Mouse (Mus musculus) embryonic stem cell, embryonic (primary cell): Measurements from ENCODE around the gene Mak.
"Not testable (repeated sequence)": the region's sequence is repeated elsewhere in the genome, so short reads cannot be mapped to it uniquely, and the experiment has no call there.

Source experiments
- CTCF ChIA-PET, 4 experiments: fragments of 300-600 bp in 2 of 4; fragments of 350-600 bp in 2 of 4; sonication (Branson Sonifier 250); formaldehyde crosslinking; loops; one replicate each; lab custom pipeline; 2022; ENCODE audit warnings: inconsistent platforms in 2 of 4; lab: Charles Lee
- POLR2A ChIA-PET, 4 experiments: fragments of 300-600 bp in 2 of 4; fragments of 350-600 bp in 2 of 4; sonication (Branson Sonifier 250); formaldehyde crosslinking; loops; one replicate each; lab custom pipeline; 2022; ENCODE audit warnings: antibody characterized with exemption in 4 of 4, inconsistent platforms in 1 of 4; lab: Charles Lee

Gene Mak

GRCm38 (mm10) chr13:41018236-41018635, 61.3 kb downstream of the Mak start:
- POLR2A ChIA-PET = interaction anchor here in 1 of 4 experiments (1.0 to 1.2 kb wide), 2 partner anchors 12 to 164 kb away, joined by 3 read pairs; no protein-coding TSS in a partner anchor
- CTCF ChIA-PET = interaction anchor here in 1 of 4 experiments (0.6 kb wide), 1 partner anchor 133 kb away, joined by 4 read pairs; no protein-coding TSS in a partner anchor

DNA sequence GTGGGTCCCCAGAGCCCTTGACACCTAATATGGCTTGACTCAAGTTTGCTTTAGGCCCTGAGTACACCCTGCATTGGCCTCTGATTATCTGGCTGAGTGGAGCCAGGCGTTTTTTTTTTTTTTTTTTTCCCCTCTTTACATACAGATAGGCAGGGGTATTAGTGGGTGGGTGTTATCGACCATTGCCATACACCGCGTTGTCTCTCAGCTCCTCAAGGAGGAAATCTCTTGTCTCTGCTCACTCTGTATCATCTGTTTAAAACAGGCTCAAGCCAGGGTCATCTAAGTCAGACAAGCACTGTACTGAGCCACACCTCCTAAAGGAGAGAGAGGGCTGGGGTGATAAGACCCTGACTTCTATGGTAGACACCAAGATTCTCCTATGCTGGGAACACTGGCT, 61.7 kb downstream of the Mak start:
- POLR2A ChIA-PET = no interaction called here
- CTCF ChIA-PET = interaction anchor here in 1 of 4 experiments (0.6 kb wide), 1 partner anchor 134 kb away, joined by 4 read pairs; no protein-coding TSS in a partner anchor

DNA sequence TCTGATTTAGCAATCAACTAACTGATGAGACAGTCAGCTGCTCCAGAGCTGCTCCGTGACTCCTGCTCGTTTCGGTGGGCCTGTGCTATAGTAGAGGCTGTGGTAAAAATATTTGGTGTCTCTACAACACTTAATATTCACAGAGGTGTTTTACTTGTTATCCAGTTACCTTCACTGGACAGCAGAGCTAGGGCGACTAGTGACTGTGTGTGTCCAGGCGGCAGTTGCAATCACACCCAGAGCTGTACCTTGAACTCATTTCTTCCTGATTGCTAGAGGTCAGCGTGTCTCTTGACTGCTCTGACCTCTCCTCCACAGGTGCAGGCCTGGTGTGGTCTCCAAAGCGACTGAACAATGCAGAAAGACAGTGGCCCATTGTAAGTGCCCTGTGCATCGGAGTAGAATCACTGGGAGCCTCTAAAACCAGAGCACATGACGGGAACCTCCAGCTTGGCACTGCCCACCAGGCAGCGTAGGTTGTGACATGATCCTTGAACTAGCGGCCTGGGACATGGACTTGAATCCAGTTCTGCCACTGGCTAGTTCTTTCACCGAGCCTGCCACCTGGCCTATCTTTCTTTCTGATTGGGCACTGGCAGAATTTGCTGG, 62.6 kb downstream of the Mak start:
- POLR2A ChIA-PET = interaction anchor here (0.5 to 1.4 kb wide), 8 partner anchors 15 to 588 kb away, joined by 3 to 7 read pairs (median 3); partner anchors contain the start of genes Mak (in 1 of the 4), Pak1ip1 (in 1 of the 4) and Smim13 (in 1 of the 4)
- CTCF ChIA-PET = interaction anchor here in 2 of 4 experiments (0.6 kb wide), 2 partner anchors 31 to 100 kb away, joined by 3 read pairs; no protein-coding TSS in a partner anchor

DNA sequence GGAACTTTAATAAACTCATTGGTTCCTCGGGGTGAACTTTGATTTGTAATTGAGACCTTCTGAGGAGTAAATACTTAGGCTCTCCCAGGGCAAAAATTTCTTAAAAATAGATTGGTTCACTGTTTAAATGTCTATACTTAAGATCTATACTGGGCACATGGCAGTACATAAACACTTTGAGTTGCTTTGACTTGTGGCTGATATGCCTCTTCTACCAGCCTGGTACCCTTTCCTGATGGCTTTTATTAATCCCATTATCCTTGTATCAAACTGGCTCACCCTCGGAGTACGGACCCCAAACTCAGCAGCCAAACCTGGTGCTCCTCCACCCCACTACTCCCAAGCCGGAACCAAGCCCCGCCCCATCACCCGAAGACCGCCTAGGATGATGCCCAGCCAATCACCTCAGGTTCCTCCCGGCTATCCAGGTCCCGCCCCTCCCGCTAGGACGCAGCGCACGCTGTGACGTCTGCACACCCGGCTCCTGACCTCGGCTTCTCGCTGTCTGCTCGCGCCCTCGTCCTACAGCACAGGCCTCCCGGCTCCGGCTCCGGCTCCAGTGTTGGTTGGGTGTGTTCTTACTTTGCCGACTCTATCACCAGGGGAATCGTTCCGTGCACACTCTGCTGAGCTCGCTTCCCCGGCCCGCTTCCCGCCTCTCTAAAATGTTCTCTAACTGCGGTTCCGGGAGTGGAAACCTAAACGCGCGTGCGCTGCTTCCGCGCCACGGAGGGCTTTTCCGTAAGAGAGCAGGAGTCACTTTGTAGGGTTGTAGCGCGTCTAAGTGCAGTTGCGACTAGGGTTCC, 63.5 kb downstream of the Mak start, which contains the start of gene Tmem14c:
Tmem14c (plus strand) TSS at position 464 of the 806 bp plus-strand sequence.
- POLR2A ChIA-PET = interaction anchor here (0.9 to 1.4 kb wide), 5 partner anchors 14 to 234 kb away, joined by 3 to 7 read pairs (median 3); partner anchors contain the start of genes Pak1ip1 (in 1 of the 4) and Smim13 (in 1 of the 4)
- CTCF ChIA-PET = interaction anchor here in 2 of 4 experiments (0.6 kb wide), 2 partner anchors 32 to 99 kb away, joined by 3 read pairs; no protein-coding TSS in a partner anchor

DNA sequence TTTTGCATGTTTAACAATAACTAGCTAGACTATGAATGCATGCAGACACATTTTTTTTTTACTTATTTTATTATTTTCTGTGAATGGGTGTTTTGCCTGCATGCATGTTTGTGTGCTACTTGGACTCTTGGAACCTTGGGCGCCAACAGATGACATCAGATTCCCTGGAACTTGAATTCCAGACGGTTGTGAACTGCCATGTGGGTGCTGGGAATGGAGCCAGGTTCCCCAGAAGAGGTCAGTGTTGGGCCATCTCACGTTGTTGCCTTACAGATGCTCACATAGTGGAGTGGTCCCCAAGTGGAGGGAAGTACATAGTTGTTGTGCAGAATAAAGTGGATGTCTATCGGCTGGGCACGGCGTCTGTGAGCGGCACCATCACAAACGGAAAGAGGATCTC, 70.6 kb downstream of the Mak start:
- ChIA-PET CTCF (interaction anchor here in 1 of 4 experiments (1.1 kb wide), 1 partner anchor 136 kb away, joined by 3 read pairs; no protein-coding TSS in a partner anchor), POLR2A (no interaction called here)

DNA sequence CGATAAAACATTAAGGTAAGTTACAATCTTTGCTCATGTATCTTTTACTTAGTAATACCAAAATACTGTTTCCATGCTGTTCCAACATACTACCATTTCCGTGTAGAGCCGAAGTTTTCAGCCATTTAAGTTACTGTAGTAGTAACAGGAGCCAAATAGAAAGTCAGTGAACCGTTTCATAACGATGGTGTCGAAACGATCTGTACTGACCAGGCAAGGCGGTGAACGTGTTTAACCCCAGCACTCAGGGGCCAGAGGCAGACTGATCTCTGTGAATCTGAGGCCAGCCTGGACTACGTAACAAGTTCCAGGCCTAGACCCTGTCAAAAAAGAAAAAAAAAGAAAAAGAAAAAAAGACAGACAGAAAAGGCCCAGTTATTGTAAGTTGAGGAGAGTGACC, 71.2 kb downstream of the Mak start:
- POLR2A ChIA-PET = interaction anchor here in 1 of 4 experiments (0.9 to 1.6 kb wide), 2 partner anchors 11 to 56 kb away, joined by 3 read pairs; no protein-coding TSS in a partner anchor
- CTCF ChIA-PET = interaction anchor here in 1 of 4 experiments (0.6 kb wide), 1 partner anchor 158 kb away, joined by 3 read pairs; no protein-coding TSS in a partner anchor

GRCm38 (mm10) chr13:41006244-41006643, 73.3 kb downstream of the Mak start:
- CTCF ChIA-PET = interaction anchor here in 1 of 4 experiments (0.5 kb wide), 1 partner anchor 151 kb away, joined by 3 read pairs; no protein-coding TSS in a partner anchor

DNA sequence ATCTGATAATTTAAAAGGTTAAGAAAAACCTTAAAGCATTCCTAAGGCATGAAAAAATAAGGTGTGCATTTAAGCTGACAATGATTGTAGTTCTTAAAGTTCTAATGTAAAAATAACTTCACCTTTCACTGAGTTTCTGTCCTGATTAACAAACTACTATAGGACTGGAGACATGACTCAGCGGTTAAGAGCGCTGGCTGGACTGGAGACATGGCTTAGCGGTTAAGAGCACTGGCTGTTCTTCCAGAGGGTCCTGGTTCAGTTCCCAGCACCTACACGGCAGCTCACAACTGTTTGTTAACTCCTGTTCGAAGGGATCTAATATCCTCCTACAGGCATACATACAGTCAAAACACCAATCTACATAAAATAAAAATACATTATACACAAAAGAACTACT, 77.5 kb downstream of the Mak start:
- ChIA-PET POLR2A (interaction anchor here in 2 of 4 experiments (0.9 to 2.4 kb wide), 16 partner anchors 11 to 174 kb away, joined by 3 to 12 read pairs (median 4); partner anchors contain the start of genes Mak (in 1 of the 2) and Tmem14c (in 1 of the 2)), CTCF (no interaction called here)

More at GRCm38 (mm10) chr13:41006244-41006643, 73.3 kb downstream of the Mak start:
- POLR2A ChIA-PET = interaction anchor here in 2 of 4 experiments (0.5 to 1.0 kb wide), 3 partner anchors 13 to 260 kb away, joined by 3 read pairs; no protein-coding TSS in a partner anchor

DNA sequence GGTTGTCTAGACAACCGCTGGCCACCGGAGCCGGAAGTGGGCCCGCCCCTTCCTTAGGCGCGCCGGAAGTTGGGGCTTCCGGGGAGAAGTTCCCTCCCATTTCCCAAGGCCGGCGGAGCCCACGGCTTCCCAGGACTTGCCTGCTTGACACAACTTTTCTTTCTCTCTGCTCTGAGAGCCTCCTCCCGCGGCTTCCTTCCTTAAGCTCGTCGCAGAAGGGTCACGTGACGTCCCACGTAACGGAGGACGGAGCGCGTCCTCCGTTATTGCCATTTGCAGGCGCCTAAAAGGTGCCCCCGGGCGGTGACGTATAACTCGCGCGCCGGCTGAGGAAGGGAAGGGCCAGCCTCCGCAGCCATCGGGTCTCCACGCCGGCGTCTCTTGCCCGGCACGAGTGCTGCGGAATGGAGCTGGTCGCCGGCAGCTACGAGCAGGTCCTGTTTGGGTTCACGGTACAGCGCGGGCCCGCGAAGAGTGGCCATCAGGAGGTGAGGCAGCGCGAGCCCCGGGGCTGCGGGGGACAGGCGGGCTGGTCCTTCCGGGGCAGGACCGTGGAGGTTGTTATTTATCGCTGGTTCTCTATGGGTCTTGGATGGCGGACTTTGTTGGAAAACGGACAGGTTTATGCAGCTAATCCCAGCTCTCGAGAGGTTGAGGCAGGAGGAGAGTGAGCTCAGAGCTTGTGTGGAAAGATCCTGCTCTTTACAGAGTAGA, 78.4 kb downstream of the Mak start, which contains the start of gene Pak1ip1:
Pak1ip1 (plus strand) TSS at position 98 of the 714 bp plus-strand sequence.
- ChIA-PET POLR2A (interaction anchor here in 3 of 4 experiments (0.8 to 2.4 kb wide), 25 partner anchors 11 to 249 kb away, joined by 3 to 12 read pairs (median 3); partner anchors contain the start of genes Mak (in 1 of the 3), Smim13 (in 1 of the 3) and Tmem14c (in 1 of the 3)), CTCF (no interaction called here)

- ChIA-PET POLR2A (interaction anchor here in 3 of 4 experiments (0.8 to 2.4 kb wide), 20 partner anchors 11 to 249 kb away, joined by 3 to 12 read pairs (median 3); partner anchors contain the start of genes Mak (in 1 of the 3) and Smim13 (in 1 of the 3)), CTCF (interaction anchor here in 1 of 4 experiments (0.6 kb wide), 2 partner anchors 216 to 378 kb away, joined by 3 to 12 read pairs; no protein-coding TSS in a partner anchor)
Measured at GRCm38 (mm10) chr13:41000140-41000925, 79.2 kb downstream of the Mak start.

DNA sequence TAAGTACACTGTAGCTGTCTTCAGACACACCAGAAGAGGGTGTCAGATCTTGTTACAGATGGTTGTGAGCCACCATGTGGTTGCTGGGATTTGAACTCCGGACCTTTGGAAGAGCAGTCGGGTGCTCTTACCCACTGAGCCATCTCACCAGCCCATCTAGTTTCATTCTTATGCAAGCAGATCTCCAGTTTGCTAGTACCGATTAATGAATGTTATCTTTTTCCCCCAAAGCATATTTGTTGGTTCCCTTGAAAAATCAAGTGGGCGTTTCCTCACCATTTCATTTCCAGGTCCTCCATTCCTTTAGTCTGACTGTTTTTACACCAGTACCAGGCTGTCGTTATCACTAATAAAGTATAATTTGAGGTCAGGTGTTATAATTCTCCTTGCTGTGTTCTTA, 81.0 kb downstream of the Mak start:
- CTCF ChIA-PET, POLR2A ChIA-PET: not testable (repeated sequence)

DNA sequence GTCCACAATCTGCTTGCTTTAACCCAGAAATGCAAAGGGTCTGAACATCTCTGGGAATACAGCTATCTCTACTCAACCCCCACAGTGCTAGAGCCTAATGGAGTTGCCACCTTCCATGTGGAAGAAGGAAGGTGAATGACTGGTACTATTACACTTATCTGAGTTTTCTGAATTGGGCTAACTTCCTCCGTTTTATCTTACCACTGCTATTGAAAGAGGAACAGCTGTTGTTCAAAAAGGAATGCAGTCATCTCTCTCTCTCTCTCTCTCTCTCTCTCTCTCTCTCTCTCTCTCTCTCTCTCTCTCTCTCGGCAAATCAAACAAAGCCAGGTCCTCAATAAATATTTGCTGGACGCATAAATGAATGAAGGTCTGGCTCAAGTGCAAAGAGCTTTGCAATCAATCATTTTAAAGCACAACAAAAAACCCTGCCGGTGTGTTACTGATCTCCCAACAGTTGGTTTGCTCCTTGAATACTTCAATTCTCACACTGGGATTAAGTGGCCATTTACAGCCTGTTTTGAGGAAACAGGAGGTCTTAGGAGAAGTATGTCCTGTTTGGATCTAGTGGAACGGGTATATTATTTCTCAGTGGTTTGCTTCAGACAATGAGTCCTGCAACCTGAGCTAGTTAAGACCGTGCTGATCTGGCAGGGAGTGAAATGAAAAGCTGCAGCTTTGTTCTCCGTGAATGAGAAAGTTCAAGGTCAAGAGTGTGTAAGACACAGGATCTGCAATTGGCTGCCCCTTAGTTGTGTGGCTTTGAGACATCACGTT, 84.8 kb downstream of the Mak start:
- CTCF ChIA-PET = interaction anchor here in 3 of 4 experiments (0.6 to 1.7 kb wide), 6 partner anchors 13 to 308 kb away, joined by 3 to 5 read pairs (median 4); partner anchors contain the start of gene Smim13 (in 1 of the 3)
- POLR2A ChIA-PET = interaction anchor here (0.6 to 1.7 kb wide), 23 partner anchors 9 to 1803 kb away, joined by 3 to 7 read pairs (median 3); no protein-coding TSS in a partner anchor

- CTCF ChIA-PET = interaction anchor here in 2 of 4 experiments (1.9 to 2.4 kb wide), 2 partner anchors 145 kb away, joined by 6 read pairs; no protein-coding TSS in a partner anchor
- POLR2A ChIA-PET = no interaction called here
Measured at GRCm38 (mm10) chr13:40988418-40988817, 91.1 kb downstream of the Mak start.

GRCm38 (mm10) chr13:40987608-40988303, 91.8 kb downstream of the Mak start:
- CTCF ChIA-PET = interaction anchor here in 2 of 4 experiments (0.7 to 2.4 kb wide), 3 partner anchors 15 to 144 kb away, joined by 4 to 6 read pairs (median 6); no protein-coding TSS in a partner anchor
- POLR2A ChIA-PET = not testable (repeated sequence)

DNA sequence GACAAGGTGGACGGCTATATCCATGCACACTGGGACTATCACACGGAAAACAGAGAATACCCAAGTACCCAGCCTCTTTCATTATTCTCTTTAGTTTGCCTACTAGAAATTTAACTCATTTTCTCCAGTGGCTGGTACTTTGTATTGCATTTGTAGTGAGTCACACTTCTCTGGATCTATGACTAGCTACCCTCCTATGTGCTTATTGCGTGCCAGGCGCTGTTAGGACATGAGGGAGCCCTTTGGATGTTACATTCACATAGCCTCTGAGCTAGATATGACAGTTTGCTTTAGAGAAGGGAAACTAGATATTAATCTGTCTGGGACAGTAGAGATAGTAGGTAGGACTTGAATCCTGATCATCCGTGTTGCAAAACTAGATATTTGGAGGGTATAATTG, 93.4 kb downstream of the Mak start:
- POLR2A ChIA-PET = interaction anchor here in 1 of 4 experiments (0.7 kb wide), 1 partner anchor 1064 kb away, joined by 6 read pairs; no protein-coding TSS in a partner anchor

More for the DNA sequence above, 93.4 kb downstream of the Mak start:
- CTCF ChIA-PET = no interaction called here
